Mouse (Mus musculus): ENCODE measurements around the gene Tbc1d30. TPM values are rescaled to one million over a fixed set of nuclear protein-coding genes. Genes with fewer than 3 reads are reported as not detected.

Gene Tbc1d30
- polyA plus RNA-seq, 1 experiment = 1.0 TPM

GRCm38 (mm10) chr10:121386347-121386746 lies 35.3 kb upstream of the Tbc1d30 start:
- Histone ChIP-seq H3K4me1 (ENCODE audit: control insufficient read depth, insufficient read depth, low read length) (peaks cover 4% of the 10 kb centered on the region; the same call in 1 of the 2 replicates), H3K27me3 (replicated peaks; ENCODE audit: control insufficient read depth, insufficient read depth, low read length) (no peaks in the 10 kb centered on the region), H3K27ac (ENCODE audit: insufficient read depth, low read depth, low read length) (no peak overlapping the region), H3K36me3 (ENCODE audit: control insufficient read depth, insufficient read depth, low read length) (peaks cover 4% of the 10 kb centered on the region; the same call in 1 of the 2 replicates), H3K4me3 (ENCODE audit: insufficient read depth, low read depth, low read length) (no peak overlapping the region)
- WGBS = 56% methylated on average over 9 of the region's 9 CpGs
- no peak for TF ChIP-seq CTCF (conservative IDR thresholded peaks at IDR 0.05; ENCODE audit: insufficient read depth, insufficient read length, low read depth, low read length)
- TF ChIP-seq POLR2A (IDR thresholded peaks at IDR 0.05; ENCODE audit: low read depth, low read length) = no peak
- no peak for DNase-seq

GRCm38 (mm10) chr10:121385695-121386094 lies 34.6 kb upstream of the Tbc1d30 start:
- TF ChIP-seq POLR2A (IDR thresholded peaks at IDR 0.05; ENCODE audit: low read depth, low read length) = no peak
- TF ChIP-seq CTCF (conservative IDR thresholded peaks at IDR 0.05; ENCODE audit: insufficient read depth, insufficient read length, low read depth, low read length) = no peak
- no peak for DNase-seq
- Histone ChIP-seq H3K36me3 (ENCODE audit: control insufficient read depth, insufficient read depth, low read length) (peaks cover 4% of the 10 kb centered on the region; the same call in 1 of the 2 replicates), H3K4me1 (ENCODE audit: control insufficient read depth, insufficient read depth, low read length) (peaks cover 4% of the 10 kb centered on the region; the same call in 1 of the 2 replicates), H3K27me3 (replicated peaks; ENCODE audit: control insufficient read depth, insufficient read depth, low read length) (no peaks in the 10 kb centered on the region), H3K27ac (ENCODE audit: insufficient read depth, low read depth, low read length) (no peak overlapping the region), H3K4me3 (ENCODE audit: insufficient read depth, low read depth, low read length) (no peak overlapping the region)
- 97% methylated on average over 6 of the region's 6 CpGs for WGBS

DNA sequence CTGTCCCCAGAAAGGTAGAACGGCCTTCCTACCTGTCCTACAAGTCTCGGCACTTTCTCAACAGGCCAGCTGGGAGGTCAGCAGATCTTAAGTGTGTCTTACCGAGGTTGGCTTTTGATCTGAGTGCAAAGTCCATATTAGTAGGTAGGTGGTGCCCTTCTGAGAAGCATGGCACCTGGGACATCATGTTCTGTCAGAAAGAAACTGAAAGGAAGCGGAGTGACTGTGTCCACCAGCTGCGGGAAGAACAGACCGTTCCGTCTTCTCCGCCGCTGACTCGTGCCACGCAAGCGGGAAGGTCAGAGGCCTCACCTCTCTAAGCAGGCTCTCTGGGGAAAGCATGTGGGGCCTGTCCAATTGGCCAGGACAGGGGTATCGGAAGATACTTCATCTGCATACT lies 33.6 kb upstream of the Tbc1d30 start:
- Histone ChIP-seq H3K36me3 (ENCODE audit: control insufficient read depth, insufficient read depth, low read length) (peaks cover 4% of the 10 kb centered on the region; the same call in 1 of the 2 replicates), H3K27me3 (replicated peaks; ENCODE audit: control insufficient read depth, insufficient read depth, low read length) (no peaks in the 10 kb centered on the region), H3K4me1 (ENCODE audit: control insufficient read depth, insufficient read depth, low read length) (peaks cover 4% of the 10 kb centered on the region; the same call in 1 of the 2 replicates), H3K27ac (ENCODE audit: insufficient read depth, low read depth, low read length) (no peak overlapping the region), H3K4me3 (ENCODE audit: insufficient read depth, low read depth, low read length) (no peak overlapping the region)
- peak; percentile 86 for DNase-seq
- WGBS = 54% methylated on average over 13 of the region's 13 CpGs
- TF ChIP-seq CTCF (conservative IDR thresholded peaks at IDR 0.05; ENCODE audit: insufficient read depth, insufficient read length, low read depth, low read length) (no peak), POLR2A (IDR thresholded peaks at IDR 0.05; ENCODE audit: low read depth, low read length) (no peak)

- peaks cover 15% of the 10 kb centered on the region for H3K36me3 ChIP-seq (ENCODE audit: control insufficient read depth, insufficient read depth, low read length)
- H3K27me3 ChIP-seq (replicated peaks; ENCODE audit: control insufficient read depth, insufficient read depth, low read length) = no peaks in the 10 kb centered on the region
- TF ChIP-seq CTCF (conservative IDR thresholded peaks at IDR 0.05; ENCODE audit: insufficient read depth, insufficient read length, low read depth, low read length) (no peak), POLR2A (IDR thresholded peaks at IDR 0.05; ENCODE audit: low read depth, low read length) (no peak)
- peaks cover 4% of the 10 kb centered on the region; the same call in 1 of the 2 replicates for H3K4me1 ChIP-seq (ENCODE audit: control insufficient read depth, insufficient read depth, low read length)
- no peak overlapping the region for H3K27ac ChIP-seq (ENCODE audit: insufficient read depth, low read depth, low read length)
- 92% methylated on average over 18 of the region's 18 CpGs for WGBS
- DNase-seq = no peak
- no peak overlapping the region for H3K4me3 ChIP-seq (ENCODE audit: insufficient read depth, low read depth, low read length)
These were observed 30.2 kb upstream of the Tbc1d30 start for GRCm38 (mm10) chr10:121381280-121381679.

GRCm38 (mm10) chr10:121379387-121379786 lies 28.3 kb upstream of the Tbc1d30 start:
- no peak overlapping the region for H3K27ac ChIP-seq (ENCODE audit: insufficient read depth, low read depth, low read length)
- peaks cover 15% of the 10 kb centered on the region for H3K36me3 ChIP-seq (ENCODE audit: control insufficient read depth, insufficient read depth, low read length)
- WGBS = over 99% methylated on average over 3 of the region's 3 CpGs

DNA sequence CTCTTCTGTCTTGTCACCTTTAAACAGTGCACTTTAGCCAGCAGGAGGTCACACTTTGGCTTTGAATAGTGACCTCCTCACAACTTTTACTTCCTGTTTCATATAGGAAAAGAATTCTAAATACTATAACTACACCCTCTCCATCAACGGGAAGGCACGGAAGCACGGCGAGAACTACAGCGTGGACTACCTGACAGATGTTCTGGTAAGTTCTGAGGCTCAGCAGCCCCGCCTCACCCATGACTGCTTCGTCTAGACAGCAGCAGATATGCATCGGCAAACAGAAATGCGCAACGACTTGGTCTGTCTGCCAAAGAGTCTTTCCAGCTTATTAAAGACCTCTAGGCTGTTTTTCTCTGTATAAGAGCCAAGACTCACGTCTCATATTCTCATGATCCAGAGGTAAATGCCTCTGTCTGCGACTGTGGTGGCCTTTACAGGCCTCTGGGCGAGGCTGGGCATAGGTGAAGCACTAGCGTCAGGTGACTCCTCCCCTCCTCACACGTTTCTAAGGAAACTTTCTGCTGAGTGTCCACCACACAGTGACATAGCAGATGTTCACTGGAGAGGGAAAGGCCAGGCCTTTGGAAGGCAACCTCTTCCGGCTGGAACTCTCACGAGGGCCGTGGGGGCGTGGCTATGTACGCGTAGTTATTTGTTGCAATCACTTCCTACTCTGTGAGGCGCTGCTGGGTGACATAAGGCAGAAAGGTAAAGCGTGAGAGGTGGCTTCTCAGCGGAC lies 25.6 kb upstream of the Tbc1d30 start:
- Histone ChIP-seq H3K4me1 (ENCODE audit: control insufficient read depth, insufficient read depth, low read length) (no peaks in the 10 kb centered on the region), H3K27me3 (replicated peaks; ENCODE audit: control insufficient read depth, insufficient read depth, low read length) (no peaks in the 10 kb centered on the region), H3K36me3 (ENCODE audit: control insufficient read depth, insufficient read depth, low read length) (peaks cover 11% of the 10 kb centered on the region), H3K27ac (ENCODE audit: insufficient read depth, low read depth, low read length) (no peak overlapping the region), H3K4me3 (ENCODE audit: insufficient read depth, low read depth, low read length) (no peak overlapping the region)
- 62% methylated on average over 24 of the region's 24 CpGs for WGBS
- no peak for TF ChIP-seq POLR2A (IDR thresholded peaks at IDR 0.05; ENCODE audit: low read depth, low read length)
- no peak for TF ChIP-seq CTCF (conservative IDR thresholded peaks at IDR 0.05; ENCODE audit: insufficient read depth, insufficient read length, low read depth, low read length)
- DNase-seq = peak; percentile 32

More at GRCm38 (mm10) chr10:121379387-121379786, 28.3 kb upstream of the Tbc1d30 start:
- peaks cover 3% of the 10 kb centered on the region; the same call in 1 of the 2 replicates for H3K4me1 ChIP-seq (ENCODE audit: control insufficient read depth, insufficient read depth, low read length)
- no peak overlapping the region for H3K4me3 ChIP-seq (ENCODE audit: insufficient read depth, low read depth, low read length)
- H3K27me3 ChIP-seq (replicated peaks; ENCODE audit: control insufficient read depth, insufficient read depth, low read length) = no peaks in the 10 kb centered on the region
- DNase-seq = no peak
- TF ChIP-seq POLR2A (IDR thresholded peaks at IDR 0.05; ENCODE audit: low read depth, low read length) (no peak), CTCF (conservative IDR thresholded peaks at IDR 0.05; ENCODE audit: insufficient read depth, insufficient read length, low read depth, low read length) (peak; percentile 32; the same call in 1 of the 2 replicates)

All from kidney, adult 2 months (tissue).